Mouse (Mus musculus) ES-Bruce4 (cell line): ENCODE measurements at regions not wholly inside any gene's neighbourhood (a gene's known extent, or its start where the extent isn't known, plus 50 kb on each side); places are given as distances from the start of the nearest gene placed in this dataset.

Source experiments
- CTCF ChIP-seq: IDR thresholded peaks from one replicate; pipeline ENCODE4 v1.8.1; 2011; ENCODE audit warnings: low read depth, low read length
- POLR2A ChIP-seq: IDR thresholded peaks from one replicate; pipeline ENCODE4 v1.8.1; 2011; ENCODE audit warnings: low read length; ENCODE audit not compliant: insufficient read depth

- TF ChIP-seq POLR2A (no peak), CTCF (no peak)
Observed at GRCm38 (mm10) chr10:68982288-68982687, 168.9 kb upstream of the Rhobtb1 start.
